Mouse (Mus musculus) right cerebral cortex, adult 2 months (tissue): ENCODE measurements at regions not wholly inside any gene's neighbourhood (a gene's known extent, or its start where the extent isn't known, plus 50 kb on each side); places are given as distances from the start of the nearest gene placed in this dataset.
A peak's percentile ranks its signal among the peaks of the same experiment; 100 is the strongest.

ENCODE experiments used
- DNase-seq, 2 experiments: peaks; one replicate each; pipeline ENCODE4 v3.0.0; 2021 to 2022; ENCODE audit warnings: low spot score in 2 of 2

DNA sequence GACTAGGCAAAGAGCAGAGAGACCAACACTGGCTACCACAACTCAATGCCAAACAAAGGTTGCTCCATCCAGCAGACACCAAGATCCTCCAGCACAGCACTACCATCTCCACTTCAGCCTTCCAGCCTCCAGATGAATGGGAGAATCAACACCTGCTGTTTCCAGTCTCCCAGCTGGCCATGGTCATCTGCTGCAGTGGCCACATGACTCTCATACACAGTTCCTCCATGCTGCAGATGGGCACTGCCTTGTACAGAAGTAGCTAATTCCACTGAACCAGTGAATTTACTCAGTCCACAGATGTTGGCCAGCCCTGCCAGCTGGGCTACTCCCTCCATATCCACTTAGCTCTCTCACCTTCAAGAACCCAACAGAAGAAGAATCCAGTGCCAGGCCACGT is 63.0 kb upstream of the Vstm5 start:
- no peak for DNase-seq

DNA sequence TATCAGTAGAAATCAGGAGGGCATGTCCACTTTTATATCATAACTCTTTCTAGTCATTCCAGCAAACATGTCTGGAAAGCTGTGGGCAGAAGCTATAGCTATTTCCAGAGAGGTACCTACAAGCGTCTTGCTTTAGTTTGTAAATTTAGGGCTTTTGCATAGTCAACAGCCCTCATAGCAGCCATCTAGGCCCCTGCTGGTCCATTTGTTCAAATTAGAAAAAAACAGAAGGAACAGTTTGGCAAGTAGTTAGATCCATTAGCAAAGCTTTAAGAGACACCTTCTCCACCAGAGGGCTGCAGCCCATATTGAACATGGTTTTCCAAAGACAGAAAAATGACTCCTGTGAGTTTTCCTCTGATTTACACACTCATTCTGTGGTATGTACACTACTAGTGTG is 63.4 kb upstream of the Vstm5 start:
- DNase-seq, result no peak

DNA sequence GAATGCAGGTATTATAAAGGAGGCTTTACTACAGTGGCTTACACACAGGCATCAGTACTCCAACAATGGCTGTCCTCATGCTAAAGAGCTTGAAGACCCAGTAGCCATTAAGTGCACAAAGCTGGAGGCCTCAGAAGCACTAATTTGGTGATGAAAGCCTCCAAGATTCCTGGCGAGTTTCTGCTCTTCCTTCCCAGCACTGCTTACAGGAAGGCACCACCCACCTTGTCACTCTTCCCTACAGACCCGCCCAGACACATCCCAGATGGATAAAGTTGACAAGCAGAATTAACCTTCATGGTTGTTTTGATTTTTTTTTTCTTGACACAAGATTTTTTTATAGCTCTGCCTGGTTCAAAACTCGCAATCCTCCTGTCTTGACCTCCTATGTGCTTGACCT is 59.0 kb upstream of the Hephl1 start:
- no peak for DNase-seq

DNA sequence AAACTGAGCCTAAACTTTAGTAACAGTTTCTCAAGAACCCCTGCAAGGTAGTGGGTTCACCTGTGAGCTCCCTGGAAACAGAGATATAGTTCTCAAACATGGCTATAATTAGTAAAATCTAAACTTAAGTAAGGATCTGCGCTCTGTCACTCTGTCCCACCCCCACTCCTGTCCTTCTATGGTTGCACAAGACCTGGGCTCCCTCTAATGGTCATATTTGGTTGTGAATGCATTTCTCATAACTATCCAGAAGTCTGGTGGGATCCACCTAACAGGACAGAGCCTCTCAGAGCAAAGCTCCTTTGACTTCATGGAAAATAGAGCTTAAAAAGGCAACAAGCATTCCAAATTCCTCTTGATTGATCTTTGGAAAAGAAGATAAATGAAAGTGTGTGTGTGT is 57.8 kb upstream of the Hephl1 start:
- DNase-seq, result peak; percentile 11 to 40

DNA sequence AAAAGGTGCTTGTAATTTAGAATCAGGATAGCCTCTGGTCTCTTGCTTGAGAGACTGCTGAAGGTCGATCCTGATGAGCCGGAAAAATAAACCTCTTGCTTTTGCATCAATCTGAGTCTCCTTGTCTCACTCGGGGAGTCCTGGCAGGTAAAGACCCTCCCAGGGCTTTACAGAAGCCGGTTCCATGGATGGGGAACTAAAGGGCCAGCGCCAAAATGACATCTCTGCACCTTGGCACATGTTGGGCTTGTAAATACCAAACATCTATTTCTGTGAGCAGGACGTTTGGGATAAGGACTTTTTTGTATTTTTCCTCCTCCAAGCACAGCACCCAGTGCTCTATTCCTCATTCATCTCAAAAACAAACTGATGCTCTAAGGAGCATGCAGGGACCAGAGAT is 57.1 kb upstream of the Hephl1 start:
- DNase-seq, result no peak

DNA sequence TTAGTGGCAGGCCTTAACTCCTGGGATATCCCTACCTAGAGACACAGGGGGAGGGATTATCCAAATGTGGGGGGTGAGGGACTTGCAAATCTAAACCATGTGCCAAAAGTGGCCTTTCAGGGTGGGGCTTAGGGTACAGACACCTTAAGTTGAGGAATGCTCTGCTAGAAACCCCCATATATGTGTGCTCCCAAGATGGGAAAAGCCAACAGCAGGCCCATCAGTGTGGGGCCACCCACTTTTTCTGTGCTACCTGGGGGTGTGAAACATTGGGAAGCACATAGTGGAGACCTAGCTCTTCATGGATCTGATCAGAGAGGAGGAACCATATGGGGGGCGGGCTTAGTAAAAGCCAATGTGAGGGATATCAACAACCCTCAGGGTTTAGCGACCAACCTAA is 55.0 kb upstream of the Hephl1 start:
- no peak for DNase-seq

DNA sequence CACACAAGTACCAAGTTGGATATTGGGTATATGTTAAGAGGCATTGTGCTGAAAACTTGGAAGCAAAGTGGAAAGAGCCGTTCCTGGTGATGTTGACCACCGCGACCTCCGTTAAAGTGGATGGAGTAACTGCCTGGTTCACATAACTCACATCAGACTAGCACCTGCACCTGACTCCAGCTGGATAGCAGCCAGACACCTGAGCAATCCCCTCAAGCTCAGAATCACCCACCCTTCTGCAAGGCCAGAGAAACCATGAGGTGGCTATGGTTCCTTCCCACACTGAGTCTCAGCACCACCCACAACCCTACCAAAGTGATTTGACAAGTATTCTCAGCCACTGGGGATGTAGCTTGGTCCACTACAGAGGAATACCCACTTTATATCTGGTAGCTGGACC is 54.6 kb upstream of the Hephl1 start:
- DNase-seq, result no peak
